Mouse (Mus musculus): ENCODE measurements around the gene Hivep3. TPM values are rescaled to one million over a fixed set of nuclear protein-coding genes. Genes with fewer than 3 reads are reported as not detected.

The Hivep3 gene
- polyA plus RNA-seq, 1 experiment from 2014 or later, result 6.2 TPM

GRCm38 (mm10) chr4:119777146-119777545, 43.6 kb downstream of the Hivep3 start:
- no peaks in the 10 kb centered on the region for H3K27me3 ChIP-seq (replicated peaks; ENCODE audit: control insufficient read depth, insufficient read depth, low read length)
- WGBS, result 89% methylated on average over 3 of the region's 3 CpGs
- no peak for ATAC-seq (replicated peaks; ENCODE audit: low FRiP score, low TSS enrichment, low read depth)

GRCm38 (mm10) chr4:119779561-119780400, 46.2 kb downstream of the Hivep3 start:
- no peak for DNase-seq (ENCODE audit: low spot score)
- Histone ChIP-seq H3K4me2 (ENCODE audit: low read length) (no peak overlapping the region), H3K9ac (ENCODE audit: low read length) (no peak overlapping the region), H3K4me3 (ENCODE audit: low read depth, low read length) (no peak overlapping the region), H3K27ac (ENCODE audit: low read depth) (no peak overlapping the region), H3K36me3 (ENCODE audit: control insufficient read depth, insufficient read depth, low read length) (no peaks in the 10 kb centered on the region), H3K27me3 (replicated peaks; ENCODE audit: control insufficient read depth, insufficient read depth, low read length) (no peaks in the 10 kb centered on the region), H3K9me3 (ENCODE audit: control insufficient read depth, low read length) (no peaks in the 10 kb centered on the region), H3K4me1 (replicated peaks; ENCODE audit: control insufficient read depth, insufficient read depth, low read length) (no peaks in the 10 kb centered on the region)
- ATAC-seq (replicated peaks; ENCODE audit: low FRiP score, low TSS enrichment, low read depth), result no peak
- 44% methylated on average over 5 of the region's 5 CpGs for WGBS

More at GRCm38 (mm10) chr4:119777146-119777545, 43.6 kb downstream of the Hivep3 start:
- no peak overlapping the region for H3K4me2 ChIP-seq (ENCODE audit: low read length)
- no peak for DNase-seq (ENCODE audit: low spot score)
- H3K27ac ChIP-seq (ENCODE audit: low read depth), result no peak overlapping the region
- H3K4me1 ChIP-seq (replicated peaks; ENCODE audit: control insufficient read depth, insufficient read depth, low read length), result no peaks in the 10 kb centered on the region
- no peak overlapping the region for H3K9ac ChIP-seq (ENCODE audit: low read length)
- no peak overlapping the region for H3K4me3 ChIP-seq (ENCODE audit: low read depth, low read length)
- no peaks in the 10 kb centered on the region for H3K36me3 ChIP-seq (ENCODE audit: control insufficient read depth, insufficient read depth, low read length)
- H3K9me3 ChIP-seq (ENCODE audit: control insufficient read depth, low read length), result no peaks in the 10 kb centered on the region

GRCm38 (mm10) chr4:119780881-119781280, 47.3 kb downstream of the Hivep3 start:
- Histone ChIP-seq H3K4me3 (ENCODE audit: low read depth, low read length) (no peak overlapping the region), H3K27me3 (replicated peaks; ENCODE audit: control insufficient read depth, insufficient read depth, low read length) (no peaks in the 10 kb centered on the region), H3K4me1 (replicated peaks; ENCODE audit: control insufficient read depth, insufficient read depth, low read length) (no peaks in the 10 kb centered on the region), H3K27ac (ENCODE audit: low read depth) (no peak overlapping the region), H3K36me3 (ENCODE audit: control insufficient read depth, insufficient read depth, low read length) (no peaks in the 10 kb centered on the region), H3K4me2 (ENCODE audit: low read length) (no peak overlapping the region), H3K9me3 (ENCODE audit: control insufficient read depth, low read length) (no peaks in the 10 kb centered on the region), H3K9ac (ENCODE audit: low read length) (no peak overlapping the region)
- ATAC-seq (replicated peaks; ENCODE audit: low FRiP score, low TSS enrichment, low read depth) (no peak), DNase-seq (ENCODE audit: low spot score) (no peak)
- 76% methylated on average over 6 of the region's 6 CpGs for WGBS

- Histone ChIP-seq H3K4me3 (ENCODE audit: low read depth, low read length) (no peak overlapping the region), H3K9ac (ENCODE audit: low read length) (no peak overlapping the region), H3K27ac (ENCODE audit: low read depth) (no peak overlapping the region), H3K4me2 (ENCODE audit: low read length) (no peak overlapping the region), H3K9me3 (ENCODE audit: control insufficient read depth, low read length) (no peaks in the 10 kb centered on the region), H3K36me3 (ENCODE audit: control insufficient read depth, insufficient read depth, low read length) (no peaks in the 10 kb centered on the region), H3K4me1 (replicated peaks; ENCODE audit: control insufficient read depth, insufficient read depth, low read length) (no peaks in the 10 kb centered on the region), H3K27me3 (replicated peaks; ENCODE audit: control insufficient read depth, insufficient read depth, low read length) (no peaks in the 10 kb centered on the region)
- ATAC-seq (replicated peaks; ENCODE audit: low FRiP score, low TSS enrichment, low read depth), result no peak
- DNase-seq (ENCODE audit: low spot score), result no peak
- WGBS, result 85% methylated on average over 3 of the region's 3 CpGs
These were observed 51.4 kb downstream of the Hivep3 start for GRCm38 (mm10) chr4:119784959-119785358.

- Histone ChIP-seq H3K9me3 (ENCODE audit: control insufficient read depth, low read length) (no peaks in the 10 kb centered on the region), H3K27ac (ENCODE audit: low read depth) (no peak overlapping the region), H3K27me3 (replicated peaks; ENCODE audit: control insufficient read depth, insufficient read depth, low read length) (no peaks in the 10 kb centered on the region), H3K4me1 (replicated peaks; ENCODE audit: control insufficient read depth, insufficient read depth, low read length) (no peaks in the 10 kb centered on the region), H3K4me3 (ENCODE audit: low read depth, low read length) (no peak overlapping the region), H3K36me3 (ENCODE audit: control insufficient read depth, insufficient read depth, low read length) (no peaks in the 10 kb centered on the region), H3K9ac (ENCODE audit: low read length) (no peak overlapping the region), H3K4me2 (ENCODE audit: low read length) (no peak overlapping the region)
- ATAC-seq (replicated peaks; ENCODE audit: low FRiP score, low TSS enrichment, low read depth) (no peak), DNase-seq (ENCODE audit: low spot score) (no peak)
- 61% methylated on average over 2 of the region's 2 CpGs for WGBS
These were observed 52.7 kb downstream of the Hivep3 start for GRCm38 (mm10) chr4:119786307-119786706.

GRCm38 (mm10) chr4:119786721-119787120, 53.1 kb downstream of the Hivep3 start:
- WGBS, result 72% methylated on average over 1 of the region's 2 CpGs
- no peaks in the 10 kb centered on the region for H3K9me3 ChIP-seq (ENCODE audit: control insufficient read depth, low read length)
- H3K4me1 ChIP-seq (replicated peaks; ENCODE audit: control insufficient read depth, insufficient read depth, low read length), result no peaks in the 10 kb centered on the region
- H3K27ac ChIP-seq (ENCODE audit: low read depth), result no peak overlapping the region
- ATAC-seq (replicated peaks; ENCODE audit: low FRiP score, low TSS enrichment, low read depth) (no peak), DNase-seq (ENCODE audit: low spot score) (no peak)
- no peaks in the 10 kb centered on the region for H3K27me3 ChIP-seq (replicated peaks; ENCODE audit: control insufficient read depth, insufficient read depth, low read length)
- H3K4me3 ChIP-seq (ENCODE audit: low read depth, low read length), result no peak overlapping the region
- no peak overlapping the region for H3K4me2 ChIP-seq (ENCODE audit: low read length)
- no peaks in the 10 kb centered on the region for H3K36me3 ChIP-seq (ENCODE audit: control insufficient read depth, insufficient read depth, low read length)
- no peak overlapping the region for H3K9ac ChIP-seq (ENCODE audit: low read length)

- ATAC-seq (replicated peaks; ENCODE audit: low FRiP score, low TSS enrichment, low read depth), result no peak
These were observed 55.2 kb downstream of the Hivep3 start for GRCm38 (mm10) chr4:119788746-119789145.

GRCm38 (mm10) chr4:119789495-119790148, 56.0 kb downstream of the Hivep3 start:
- H3K9me3 ChIP-seq (ENCODE audit: control insufficient read depth, low read length), result no peaks in the 10 kb centered on the region
- DNase-seq (ENCODE audit: low spot score) (no peak), ATAC-seq (replicated peaks; ENCODE audit: low FRiP score, low TSS enrichment, low read depth) (no peak)
- H3K36me3 ChIP-seq (ENCODE audit: control insufficient read depth, insufficient read depth, low read length), result no peaks in the 10 kb centered on the region
- H3K27ac ChIP-seq (ENCODE audit: low read depth), result no peak overlapping the region
- WGBS, result 82% methylated on average over 9 of the region's 9 CpGs
- no peaks in the 10 kb centered on the region for H3K27me3 ChIP-seq (replicated peaks; ENCODE audit: control insufficient read depth, insufficient read depth, low read length)
- no peaks in the 10 kb centered on the region for H3K4me1 ChIP-seq (replicated peaks; ENCODE audit: control insufficient read depth, insufficient read depth, low read length)
- no peak overlapping the region for H3K4me2 ChIP-seq (ENCODE audit: low read length)
- H3K4me3 ChIP-seq (ENCODE audit: low read depth, low read length), result no peak overlapping the region
- no peak overlapping the region for H3K9ac ChIP-seq (ENCODE audit: low read length)

More at GRCm38 (mm10) chr4:119788746-119789145, 55.2 kb downstream of the Hivep3 start:
- no peaks in the 10 kb centered on the region for H3K9me3 ChIP-seq (ENCODE audit: control insufficient read depth, low read length)
- WGBS, result 96% methylated on average over 6 of the region's 6 CpGs
- H3K27me3 ChIP-seq (replicated peaks; ENCODE audit: control insufficient read depth, insufficient read depth, low read length), result no peaks in the 10 kb centered on the region
- no peaks in the 10 kb centered on the region for H3K4me1 ChIP-seq (replicated peaks; ENCODE audit: control insufficient read depth, insufficient read depth, low read length)
- H3K4me2 ChIP-seq (ENCODE audit: low read length), result no peak overlapping the region
- no peak overlapping the region for H3K27ac ChIP-seq (ENCODE audit: low read depth)
- no peaks in the 10 kb centered on the region for H3K36me3 ChIP-seq (ENCODE audit: control insufficient read depth, insufficient read depth, low read length)
- no peak for DNase-seq (ENCODE audit: low spot score)
- no peak overlapping the region for H3K4me3 ChIP-seq (ENCODE audit: low read depth, low read length)
- H3K9ac ChIP-seq (ENCODE audit: low read length), result no peak overlapping the region
